Mouse (Mus musculus) E14TG2a.4 (cell line): ENCODE results near the gene Rab21.

ENCODE experiments used
- H3K27me3 ChIP-seq: 2 replicates; pipeline ENCODE4 v1.6.1; 2014; ENCODE audit warnings: low read length, control low read depth; ENCODE audit not compliant: insufficient read depth
- H3K36me3 ChIP-seq: 2 replicates; pipeline ENCODE4 v1.6.1; 2014; ENCODE audit warnings: low read length, control low read depth; ENCODE audit not compliant: insufficient read depth
- H3K4me1 ChIP-seq: replicated peaks from 2 replicates; pipeline ENCODE4 v1.6.1; 2014; ENCODE audit warnings: low read depth, low read length, control low read depth
- H3K4me3 ChIP-seq: replicated peaks from 2 replicates; pipeline ENCODE4 v1.5.1; 2014; ENCODE audit warnings: mild to moderate bottlenecking, low read length
- H3K9me3 ChIP-seq: 2 replicates; pipeline ENCODE4 v1.6.1; 2014; ENCODE audit warnings: low read length, control low read depth
- CTCF ChIP-seq: conservative IDR thresholded peaks from 2 replicates; pipeline ENCODE4 v1.5.1; 2014; ENCODE audit warnings: low read length
- NANOG ChIP-seq: IDR thresholded peaks from 2 replicates; pipeline ENCODE4 v1.6.1; 2014; ENCODE audit warnings: borderline replicate concordance, low read length, mixed read lengths
- POU5F1 ChIP-seq: IDR thresholded peaks from 2 replicates; pipeline ENCODE4 v1.6.1; 2014; ENCODE audit warnings: low read length, borderline replicate concordance

Gene Rab21

DNA sequence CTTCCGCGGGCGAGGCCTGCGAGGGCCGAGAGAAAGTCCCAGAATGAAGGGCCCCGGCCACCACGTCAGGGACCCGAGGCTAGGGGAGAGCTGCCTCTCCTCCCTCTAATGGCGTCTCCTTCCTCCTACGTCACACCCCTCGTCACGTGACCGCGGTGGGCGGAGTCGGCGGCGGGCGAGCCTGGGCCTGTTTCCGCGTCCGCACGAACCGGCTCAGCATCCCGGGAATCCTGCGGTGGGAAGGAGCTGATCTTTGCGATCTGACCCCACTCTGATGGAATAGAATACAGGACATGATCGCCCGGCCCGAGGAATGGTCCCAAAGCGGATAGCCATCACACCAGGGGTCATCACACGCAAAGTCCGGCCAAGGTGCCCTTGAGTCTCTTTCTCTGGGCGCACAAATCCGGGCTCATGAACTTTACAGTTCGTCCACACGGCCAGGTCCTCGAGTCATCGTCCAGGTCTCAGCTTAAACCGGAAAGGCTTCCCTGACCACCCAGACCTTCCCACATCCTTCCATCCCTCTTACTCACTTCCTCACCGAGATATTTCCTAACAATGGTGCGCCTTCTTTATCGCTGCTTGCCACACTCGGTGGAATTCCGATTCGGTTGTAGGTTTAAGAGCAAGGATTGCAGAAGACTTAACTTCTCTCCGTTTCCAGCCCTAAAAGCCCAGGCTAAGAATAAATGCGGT, at the start of gene Rab21:
Gene Rab21, minus strand, starts transcription at position 122 of the 699 bp plus-strand sequence.
- no peaks in the 10 kb centered on the region for H3K9me3 ChIP-seq

GRCm38 (mm10) chr10:115363151-115363550, 47.8 kb upstream of the Rab21 start:
- TF ChIP-seq POU5F1 (no peak), CTCF (no peak), NANOG (no peak)
- no peaks in the 10 kb centered on the region for H3K27me3 ChIP-seq
- H3K4me1 ChIP-seq, result peaks cover 66% of the 10 kb centered on the region
- no peaks in the 10 kb centered on the region for H3K36me3 ChIP-seq
- H3K4me3 ChIP-seq, result peak overlapping the region; percentile 84
- H3K9me3 ChIP-seq, result no peaks in the 10 kb centered on the region

More for the DNA sequence above, at the start of gene Rab21:
- H3K4me1 ChIP-seq, result peaks cover 56% of the 10 kb centered on the region
- H3K27me3 ChIP-seq, result 0 out of 2 replicates have a peak, but pooled peaks cover 6% of the 10 kb centered on the region
- H3K4me3 ChIP-seq, result peak within 1 kb of the TSS; percentile 92
- no peak for TF ChIP-seq POU5F1
- no peak for TF ChIP-seq CTCF
- TF ChIP-seq NANOG, result no peak
- 0 out of 2 replicates have a peak, but pooled peaks cover 10% of the 10 kb centered on the region for H3K36me3 ChIP-seq

DNA sequence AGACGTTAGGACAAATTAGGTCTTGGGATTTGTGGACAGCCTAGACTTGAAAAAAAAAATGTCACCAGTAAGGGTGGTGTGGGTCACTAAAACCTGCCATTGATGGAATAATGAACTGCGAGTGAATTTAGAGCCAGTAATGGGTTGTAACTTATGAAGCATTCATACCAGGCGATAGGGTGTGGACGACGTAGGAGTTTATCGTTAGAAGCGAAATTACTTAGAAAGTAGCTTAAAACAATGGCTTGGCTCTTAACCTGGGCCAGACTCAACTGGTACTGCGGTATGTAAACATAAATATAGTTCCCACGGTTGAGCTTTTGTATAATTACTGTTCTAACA, 47.2 kb upstream of the Rab21 start:
- TF ChIP-seq POU5F1, result no peak
- TF ChIP-seq CTCF, result no peak
- TF ChIP-seq NANOG, result no peak
- H3K4me1 ChIP-seq, result peaks cover 70% of the 10 kb centered on the region
- H3K4me3 ChIP-seq, result peak overlapping the region; percentile 84
- no peaks in the 10 kb centered on the region for H3K36me3 ChIP-seq
- no peaks in the 10 kb centered on the region for H3K27me3 ChIP-seq
- H3K9me3 ChIP-seq, result no peaks in the 10 kb centered on the region

- H3K27me3 ChIP-seq, result no peaks in the 10 kb centered on the region
- no peak for TF ChIP-seq NANOG
- TF ChIP-seq CTCF, result no peak
- no peak for TF ChIP-seq POU5F1
- H3K9me3 ChIP-seq, result no peaks in the 10 kb centered on the region
- H3K36me3 ChIP-seq, result peaks cover 5% of the 10 kb centered on the region
- peaks cover 76% of the 10 kb centered on the region for H3K4me1 ChIP-seq
- peak within 1 kb of the TSS; percentile 84 for H3K4me3 ChIP-seq
Measured at GRCm38 (mm10) chr10:115361840-115362622, 46.6 kb upstream of the Rab21 start, which contains the start of gene Tmem19. Gene Tmem19, minus strand, starts transcription at chr10:115362501.

DNA sequence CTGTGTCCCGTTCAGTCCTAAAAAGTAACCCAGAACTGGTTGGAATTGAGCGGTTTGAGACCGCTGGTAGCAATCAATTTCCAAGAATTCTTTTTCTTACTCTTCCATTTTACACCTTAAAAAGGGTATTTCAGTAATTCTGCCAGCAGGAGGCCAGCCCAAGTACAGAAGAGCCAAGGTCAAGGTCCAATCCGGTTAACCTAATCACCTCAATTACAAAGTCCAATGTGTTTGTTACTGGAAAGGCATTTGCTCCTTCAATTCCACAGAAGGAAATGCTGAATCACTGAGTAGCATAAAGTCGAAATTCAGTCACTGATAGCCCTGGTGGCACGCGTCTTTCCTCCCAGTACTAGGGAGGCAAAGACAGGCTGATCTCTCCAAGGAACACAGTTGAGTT, 43.7 kb upstream of the Rab21 start:
- H3K27me3 ChIP-seq, result no peaks in the 10 kb centered on the region
- H3K4me3 ChIP-seq, result peak overlapping the region; percentile 62
- no peaks in the 10 kb centered on the region for H3K9me3 ChIP-seq
- H3K36me3 ChIP-seq, result peaks cover 22% of the 10 kb centered on the region
- H3K4me1 ChIP-seq, result peaks cover 85% of the 10 kb centered on the region
- TF ChIP-seq POU5F1 (no peak), CTCF (no peak), NANOG (peak; percentile 32; the same call in 1 of the 2 replicates)

GRCm38 (mm10) chr10:115358216-115358919, 43.0 kb upstream of the Rab21 start:
- Histone ChIP-seq H3K9me3 (no peaks in the 10 kb centered on the region), H3K27me3 (no peaks in the 10 kb centered on the region), H3K36me3 (peaks cover 22% of the 10 kb centered on the region), H3K4me1 (peaks cover 79% of the 10 kb centered on the region), H3K4me3 (peak overlapping the region; percentile 62)
- TF ChIP-seq NANOG (no peak), POU5F1 (no peak), CTCF (no peak)

DNA sequence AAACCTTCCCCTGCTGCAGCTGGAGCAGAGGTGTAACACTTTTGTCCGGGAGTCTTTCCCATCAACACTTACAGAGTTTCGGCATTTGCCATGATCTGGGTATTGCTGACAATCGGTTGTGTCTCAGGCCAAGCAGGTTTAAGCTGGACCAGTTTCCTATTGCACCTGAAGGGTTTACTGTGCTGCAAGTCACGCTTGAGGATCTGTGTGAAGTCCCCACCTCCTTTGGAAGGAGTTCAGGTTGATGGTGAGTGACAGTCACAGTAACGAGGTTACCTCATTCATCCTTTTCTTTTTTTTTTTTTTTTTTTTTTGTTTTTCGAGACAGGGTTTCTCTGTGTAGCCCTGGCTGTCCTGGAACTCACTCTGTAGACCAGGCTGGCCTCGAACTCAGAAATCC, 40.7 kb upstream of the Rab21 start:
- Histone ChIP-seq H3K36me3 (peaks cover 22% of the 10 kb centered on the region), H3K27me3 (no peaks in the 10 kb centered on the region), H3K4me3 (no peak overlapping the region), H3K4me1 (peaks cover 81% of the 10 kb centered on the region), H3K9me3 (no peaks in the 10 kb centered on the region)
- no peak for TF ChIP-seq POU5F1
- no peak for TF ChIP-seq NANOG
- TF ChIP-seq CTCF, result no peak

DNA sequence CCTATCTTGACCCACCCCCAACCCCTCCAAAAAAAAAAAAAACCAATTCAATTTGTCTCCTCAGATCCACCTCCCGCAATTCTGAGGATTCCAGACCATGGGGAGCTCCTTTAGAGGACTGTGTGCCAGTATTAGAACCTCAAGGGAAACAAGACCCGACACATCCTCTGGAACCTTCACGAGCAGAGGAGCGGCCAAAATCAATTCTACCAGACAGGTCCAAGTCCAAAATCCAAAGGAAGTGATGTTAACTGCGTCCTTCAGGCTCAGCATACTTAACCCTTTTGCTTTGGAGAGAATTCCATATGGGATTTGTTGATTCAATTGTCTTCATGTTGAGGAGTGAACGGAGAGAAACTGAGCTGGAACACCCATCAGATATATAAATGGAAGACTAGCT, 39.6 kb upstream of the Rab21 start:
- no peaks in the 10 kb centered on the region for H3K9me3 ChIP-seq
- peaks cover 22% of the 10 kb centered on the region for H3K36me3 ChIP-seq
- TF ChIP-seq POU5F1 (no peak), CTCF (no peak), NANOG (no peak)
- H3K4me1 ChIP-seq, result peaks cover 81% of the 10 kb centered on the region
- H3K4me3 ChIP-seq, result no peak overlapping the region
- H3K27me3 ChIP-seq, result no peaks in the 10 kb centered on the region
